Mouse (Mus musculus): ENCODE results near the gene Sod2. TPM values are rescaled to one million over a fixed set of nuclear protein-coding genes. Genes with fewer than 3 reads are reported as not detected.

Gene Sod2
- total and polyA plus RNA-seq, 3 experiments, result 284 to 320 (median 293) TPM

GRCm38 (mm10) chr17:12992470-12992991 is 14.1 kb upstream of the Sod2 start (continued):
- no peak for TF ChIP-seq MEF2A (IDR thresholded peaks at IDR 0.05; ENCODE audit: extremely low read depth, insufficient replicate concordance, low read depth, low read length, poor library complexity, severe bottlenecking)
- TF ChIP-seq TAL1 (IDR thresholded peaks at IDR 0.05; ENCODE audit: low read length), result no peak
- TF ChIP-seq TCF12 (IDR thresholded peaks at IDR 0.05; ENCODE audit: low read depth, low read length), result peak; percentile 69
- TF ChIP-seq MYB (IDR thresholded peaks at IDR 0.05; ENCODE audit: low read depth, low read length), result no peak
- TF ChIP-seq POLR2AphosphoS2 (IDR thresholded peaks at IDR 0.05; ENCODE audit: low read length), result peak; percentile 60; the same call in 1 of the 2 replicates
- peak; percentile 73 for TF ChIP-seq CHD2 (IDR thresholded peaks at IDR 0.05; ENCODE audit: low read length)
- peak; percentile 75 for TF ChIP-seq MAX (IDR thresholded peaks at IDR 0.05; ENCODE audit: low read length)
- no peak for TF ChIP-seq ZC3H11A (IDR thresholded peaks at IDR 0.05; ENCODE audit: low read depth, low read length)
- no peak; the same call in 1 of the 2 replicates for TF ChIP-seq E2F4 (IDR thresholded peaks at IDR 0.05; ENCODE audit: borderline replicate concordance, low read depth, low read length)
- TF ChIP-seq EP300 (IDR thresholded peaks at IDR 0.05; ENCODE audit: low read depth in 1 of 2, low read length in 2 of 2), result no peak; a peak in 1 of 4 replicates
- peak; percentile 86; the same call in 1 of the 2 replicates for TF ChIP-seq MYC (IDR thresholded peaks at IDR 0.05; ENCODE audit: low read depth, low read length)
- peak; percentile 84 for TF ChIP-seq MXI1 (IDR thresholded peaks at IDR 0.05; ENCODE audit: low read depth, low read length)
- no peak for TF ChIP-seq ZNF384 (IDR thresholded peaks at IDR 0.05; ENCODE audit: low read depth, low read length)
- TF ChIP-seq ETS1 (IDR thresholded peaks at IDR 0.05; ENCODE audit: low read depth, low read length), result no peak; the same call in 1 of the 2 replicates
- no peak for TF ChIP-seq ZKSCAN1 (IDR thresholded peaks at IDR 0.05; ENCODE audit: low read depth, low read length)
- no peak for TF ChIP-seq USF2 (IDR thresholded peaks at IDR 0.05; ENCODE audit: borderline replicate concordance in 1 of 2, insufficient read depth in 1 of 2, low read depth in 1 of 2, low read length in 2 of 2)

- no peak for TF ChIP-seq POLR2AphosphoS2 (IDR thresholded peaks at IDR 0.05; ENCODE audit: low read length)
- no peak for TF ChIP-seq JUND (IDR thresholded peaks at IDR 0.05; ENCODE audit: low read depth, low read length)
- TF ChIP-seq ZKSCAN1 (IDR thresholded peaks at IDR 0.05; ENCODE audit: low read depth, low read length), result no peak
- no peak for TF ChIP-seq CTCF (IDR thresholded peaks at IDR 0.05 in 2 of 3, conservative IDR thresholded peaks at IDR 0.05 in 1 of 3; ENCODE audit: control insufficient read depth in 1 of 3, insufficient read depth in 1 of 3, low read depth in 2 of 3, low read length in 3 of 3, poor library complexity in 1 of 3, severe bottlenecking in 1 of 3)
- Histone ChIP-seq H3K27me3 (ENCODE audit: control insufficient read depth in 1 of 2, insufficient read depth in 2 of 2, low read length in 2 of 2) (no peaks in the 10 kb centered on the region), H3K4me3 (ENCODE audit: control insufficient read depth in 1 of 2, insufficient read depth in 1 of 2, low read depth in 2 of 2, low read length in 2 of 2) (peak within 1 kb of the TSS; percentile 74 to 98), H3K79me2 (ENCODE audit: control insufficient read depth, insufficient read depth, low read length, poor library complexity) (peaks cover 26% of the 10 kb centered on the region), H3K36me3 (ENCODE audit: control insufficient read depth in 1 of 2, insufficient read depth in 2 of 2, low read length in 2 of 2) (peaks cover 0 to 6% of the 10 kb centered on the region in 2 experiments; a peak in 2 of 4 replicates), H3K9ac (ENCODE audit: control insufficient read depth, low read depth, low read length, poor library complexity, severe bottlenecking) (peak within 1 kb of the TSS; percentile 100), H3K27ac (ENCODE audit: control insufficient read depth, low read depth, low read length) (peak within 1 kb of the TSS; percentile 83), H3K9me3 (replicated peaks; ENCODE audit: insufficient read depth, low read length) (no peaks in the 10 kb centered on the region), H3K4me1 (ENCODE audit: control insufficient read depth in 1 of 2, insufficient read depth in 2 of 2, low read length in 2 of 2) (peaks cover 0 to 2% of the 10 kb centered on the region in 2 experiments; a peak in 2 of 4 replicates)
- no peak for DNase-seq (ENCODE audit: low read depth, low spot score)
Measured at GRCm38 (mm10) chr17:12994069-12994468, 12.6 kb upstream of the Sod2 start, which contains the start of gene Wtap. TSS of gene Wtap (minus strand) at chr17:12994169.

All from MEL (cell line).